Mouse (Mus musculus) C2C12 (cell line): ENCODE results near the gene Cacna1a. TPM values are rescaled to one million over a fixed set of nuclear protein-coding genes. Genes with fewer than 3 reads are reported as not detected.
"Not testable (repeated sequence)": the region's sequence is repeated elsewhere in the genome, so short reads cannot be mapped to it uniquely, and the experiment has no call there.

Experiments used
- H3K27me3 ChIP-seq: one replicate; pipeline ENCODE4 v1.6.1; 2011; ENCODE audit not compliant: control insufficient read depth, insufficient read depth, insufficient read length
- H3K36me3 ChIP-seq: one replicate; pipeline ENCODE4 v1.6.1; 2011; ENCODE audit not compliant: control insufficient read depth, insufficient read depth
- H3K4me3 ChIP-seq: one replicate; pipeline ENCODE4 v1.5.1; 2011; ENCODE audit warnings: mild to moderate bottlenecking, control low read depth; ENCODE audit not compliant: poor library complexity, insufficient read depth, severe bottlenecking
- H3K79me2 ChIP-seq: one replicate; pipeline ENCODE4 v1.6.1; 2011; ENCODE audit not compliant: control insufficient read depth, insufficient read depth
- H3K79me3 ChIP-seq: one replicate; pipeline ENCODE4 v1.6.1; 2011; ENCODE audit warnings: low read depth, control low read depth
- H3ac ChIP-seq: one replicate; pipeline ENCODE3; 2011; ENCODE audit warnings: low read depth; ENCODE audit not compliant: control insufficient read depth, insufficient read length
- CEBPB ChIP-seq: IDR thresholded peaks from one replicate; pipeline ENCODE4 v1.6.1; 2011; ENCODE audit warnings: low read depth, mild to moderate bottlenecking, control low read depth, moderate library complexity
- CTCF ChIP-seq: IDR thresholded peaks from one replicate; pipeline ENCODE4 v1.5.1; 2011; ENCODE audit not compliant: control insufficient read depth, insufficient read depth, insufficient read length
- FOSL1 ChIP-seq: IDR thresholded peaks from one replicate; pipeline ENCODE4 v1.8.0; 2011; ENCODE audit warnings: mild to moderate bottlenecking, low read length; ENCODE audit not compliant: poor library complexity, insufficient read depth, severe bottlenecking
- MAX ChIP-seq: IDR thresholded peaks from one replicate; pipeline ENCODE4 v1.6.1; 2011; ENCODE audit warnings: mild to moderate bottlenecking, control low read depth
- MYOD1 ChIP-seq: IDR thresholded peaks from one replicate; pipeline ENCODE4 v1.6.1; 2011; ENCODE audit warnings: low read depth; ENCODE audit not compliant: control insufficient read depth, insufficient read length
- MYOG ChIP-seq: IDR thresholded peaks from one replicate; pipeline ENCODE4 v1.6.1; 2011; ENCODE audit not compliant: control insufficient read depth, insufficient read length; ENCODE audit errors: extremely low read depth
- USF1 ChIP-seq: IDR thresholded peaks from one replicate; pipeline ENCODE4 v1.6.1; 2011; ENCODE audit warnings: low read depth, mild to moderate bottlenecking, control low read depth, moderate library complexity
- polyA plus RNA-seq: library from polyadenylated mRNA; unstranded; fragments of >200 nt; fragmentation: generic; extraction: Trizol; gene quantifications from one replicate; pipeline ENCODE4 v1.2.1, GENCODE M21; 2012; ENCODE audit warnings: missing spikeins

Cacna1a gene
- polyA plus RNA-seq, 1 experiment, result 3.1 TPM

- peak overlapping the region; percentile 48 for H3K4me3 ChIP-seq
- H3K36me3 ChIP-seq, result no peaks in the 10 kb centered on the region
- TF ChIP-seq MAX (peak; percentile 41), MYOG (no peak), CEBPB (no peak)
- H3K79me2 ChIP-seq, result peaks cover 58% of the 10 kb centered on the region
- no peaks in the 10 kb centered on the region for H3K27me3 ChIP-seq
- H3ac ChIP-seq, result peak overlapping the region; percentile 80
- H3K79me3 ChIP-seq, result peaks cover 29% of the 10 kb centered on the region
Observed at GRCm38 (mm10) chr8:84664566-84665384, 276.5 kb downstream of the Cacna1a start.

GRCm38 (mm10) chr8:84665385-84665893, 277.2 kb downstream of the Cacna1a start:
- TF ChIP-seq MAX, result no peak
- no peak for TF ChIP-seq CEBPB
- no peak for TF ChIP-seq FOSL1
- TF ChIP-seq USF1, result no peak
- no peak for TF ChIP-seq MYOG
- TF ChIP-seq MYOD1, result no peak
- TF ChIP-seq CTCF, result no peak
- Histone ChIP-seq H3ac (peak overlapping the region; percentile 80), H3K4me3 (peak overlapping the region; percentile 48), H3K79me3 (peaks cover 29% of the 10 kb centered on the region), H3K79me2 (peaks cover 51% of the 10 kb centered on the region), H3K27me3 (no peaks in the 10 kb centered on the region), H3K36me3 (no peaks in the 10 kb centered on the region)

- Histone ChIP-seq H3K79me2 (peaks cover 28% of the 10 kb centered on the region), H3K27me3 (no peaks in the 10 kb centered on the region), H3K79me3 (peaks cover 10% of the 10 kb centered on the region), H3K4me3 (no peak overlapping the region), H3ac (no peak overlapping the region), H3K36me3 (peaks cover 7% of the 10 kb centered on the region)
- TF ChIP-seq USF1 (no peak), MAX (no peak), MYOG (no peak), MYOD1 (no peak), CEBPB (no peak), FOSL1 (no peak), CTCF (no peak)
Observed at GRCm38 (mm10) chr8:84668081-84668480, 279.8 kb downstream of the Cacna1a start.

GRCm38 (mm10) chr8:84668731-84669485, 280.7 kb downstream of the Cacna1a start:
- peaks cover 12% of the 10 kb centered on the region for H3K36me3 ChIP-seq
- peaks cover 28% of the 10 kb centered on the region for H3K79me2 ChIP-seq
- H3K79me3 ChIP-seq, result peaks cover 8% of the 10 kb centered on the region
- no peak overlapping the region for H3K4me3 ChIP-seq
- no peaks in the 10 kb centered on the region for H3K27me3 ChIP-seq
- TF ChIP-seq MYOG, result no peak
- H3ac ChIP-seq, result no peak overlapping the region

- not testable (repeated sequence) for H3K27me3 ChIP-seq, H3K79me3 ChIP-seq, H3ac ChIP-seq, H3K4me3 ChIP-seq
- peaks cover 12% of the 10 kb centered on the region for H3K36me3 ChIP-seq
- peaks cover 18% of the 10 kb centered on the region for H3K79me2 ChIP-seq
Observed at GRCm38 (mm10) chr8:84670295-84671006, 282.2 kb downstream of the Cacna1a start.

GRCm38 (mm10) chr8:84677305-84677704, 289.1 kb downstream of the Cacna1a start:
- no peaks in the 10 kb centered on the region for H3K27me3 ChIP-seq
- H3K36me3 ChIP-seq, result peaks cover 58% of the 10 kb centered on the region
- no peak overlapping the region for H3ac ChIP-seq
- H3K79me3 ChIP-seq, result peaks cover 52% of the 10 kb centered on the region
- H3K79me2 ChIP-seq, result peaks cover 57% of the 10 kb centered on the region
- no peak for TF ChIP-seq MAX
- TF ChIP-seq MYOD1, result no peak
- no peak for TF ChIP-seq USF1
- TF ChIP-seq CTCF, result no peak
- H3K4me3 ChIP-seq, result no peak overlapping the region
